Mouse (Mus musculus): ENCODE results near the gene Lcmt1.

Gene Lcmt1

GRCm38 (mm10) chr7:123399286-123399685, 29.7 kb downstream of the Lcmt1 start:
- no peak for DNase-seq (ENCODE audit: low spot score)

GRCm38 (mm10) chr7:123401121-123401520, 31.5 kb downstream of the Lcmt1 start:
- DNase-seq (ENCODE audit: low spot score), result no peak

GRCm38 (mm10) chr7:123404198-123404597, 34.6 kb downstream of the Lcmt1 start:
- no peak for DNase-seq (ENCODE audit: low spot score)

- no peak for DNase-seq (ENCODE audit: low spot score)
Observed at GRCm38 (mm10) chr7:123405619-123406018, 36.0 kb downstream of the Lcmt1 start.

GRCm38 (mm10) chr7:123406988-123407387, 37.4 kb downstream of the Lcmt1 start:
- no peak for DNase-seq (ENCODE audit: low spot score)

GRCm38 (mm10) chr7:123410502-123410901, 40.9 kb downstream of the Lcmt1 start:
- DNase-seq (ENCODE audit: low spot score), result no peak

GRCm38 (mm10) chr7:123411109-123411508, 41.5 kb downstream of the Lcmt1 start:
- DNase-seq (ENCODE audit: low spot score), result no peak

GRCm38 (mm10) chr7:123412143-123412542, 42.6 kb downstream of the Lcmt1 start:
- DNase-seq (ENCODE audit: low spot score), result no peak

- DNase-seq (ENCODE audit: low spot score), result no peak
Observed at GRCm38 (mm10) chr7:123416803-123417202, 47.2 kb downstream of the Lcmt1 start.

- DNase-seq (ENCODE audit: low spot score), result no peak
Observed at GRCm38 (mm10) chr7:123417661-123418060, 48.1 kb downstream of the Lcmt1 start.

GRCm38 (mm10) chr7:123419984-123420383, 50.4 kb downstream of the Lcmt1 start:
- no peak for DNase-seq (ENCODE audit: low spot score)

- no peak for DNase-seq (ENCODE audit: low spot score)
Observed at GRCm38 (mm10) chr7:123421958-123422357, 52.4 kb downstream of the Lcmt1 start.

GRCm38 (mm10) chr7:123424281-123424680, 54.7 kb downstream of the Lcmt1 start:
- no peak for DNase-seq (ENCODE audit: low spot score)

GRCm38 (mm10) chr7:123425134-123425757, 55.7 kb downstream of the Lcmt1 start:
- no peak for DNase-seq (ENCODE audit: low spot score)

GRCm38 (mm10) chr7:123429624-123430410, 60.2 kb downstream of the Lcmt1 start:
- DNase-seq (ENCODE audit: low spot score), result no peak

- DNase-seq (ENCODE audit: low spot score), result no peak
Observed at GRCm38 (mm10) chr7:123430411-123430705, 60.8 kb downstream of the Lcmt1 start.

- no peak for DNase-seq (ENCODE audit: low spot score)
Observed at GRCm38 (mm10) chr7:123431206-123431605, 61.6 kb downstream of the Lcmt1 start.

- no peak for DNase-seq (ENCODE audit: low spot score)
Observed at GRCm38 (mm10) chr7:123442079-123442478, 72.5 kb downstream of the Lcmt1 start.

GRCm38 (mm10) chr7:123448794-123449193, 79.2 kb downstream of the Lcmt1 start:
- DNase-seq (ENCODE audit: low spot score), result no peak

- no peak for DNase-seq (ENCODE audit: low spot score)
Observed at GRCm38 (mm10) chr7:123449676-123450075, 80.1 kb downstream of the Lcmt1 start.

GRCm38 (mm10) chr7:123450515-123450914, 80.9 kb downstream of the Lcmt1 start:
- DNase-seq (ENCODE audit: low spot score), result no peak

- no peak for DNase-seq (ENCODE audit: low spot score)
Observed at GRCm38 (mm10) chr7:123452551-123452950, 83.0 kb downstream of the Lcmt1 start.

GRCm38 (mm10) chr7:123453066-123453465, 83.5 kb downstream of the Lcmt1 start:
- DNase-seq (ENCODE audit: low spot score), result no peak

GRCm38 (mm10) chr7:123455088-123455487, 85.5 kb downstream of the Lcmt1 start:
- no peak for DNase-seq (ENCODE audit: low spot score)

Data from ovary, postnatal 10 days (tissue).